Mouse (Mus musculus): ENCODE measurements at regions not wholly inside any gene's neighbourhood (a gene's known extent, or its start where the extent isn't known, plus 50 kb on each side); places are given as distances from the start of the nearest gene placed in this dataset.
A peak's percentile ranks its signal among the peaks of the same experiment; 100 is the strongest.

DNA sequence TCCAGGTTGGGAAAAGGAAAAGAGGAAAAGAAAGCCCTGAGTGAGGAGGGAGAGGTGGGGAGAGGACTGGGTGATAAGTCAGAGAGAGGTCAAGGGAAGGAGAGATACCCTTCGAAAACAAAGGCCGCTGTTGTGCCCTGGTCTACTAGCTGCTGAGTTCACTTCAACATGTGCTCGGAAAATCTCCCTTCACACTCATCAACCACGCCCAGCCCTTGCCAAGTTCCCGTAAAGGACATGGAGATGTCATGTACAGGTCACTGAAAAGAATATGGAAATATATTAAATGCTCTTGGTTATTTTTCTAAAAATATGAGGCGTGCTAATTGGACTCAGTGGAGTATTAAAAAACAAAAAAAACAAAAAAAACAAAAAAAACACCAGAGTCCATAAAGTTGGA is 359.5 kb upstream of the Actbl2 start:
- no peak for DNase-seq (ENCODE audit: low spot score in 2 of 2)

DNA sequence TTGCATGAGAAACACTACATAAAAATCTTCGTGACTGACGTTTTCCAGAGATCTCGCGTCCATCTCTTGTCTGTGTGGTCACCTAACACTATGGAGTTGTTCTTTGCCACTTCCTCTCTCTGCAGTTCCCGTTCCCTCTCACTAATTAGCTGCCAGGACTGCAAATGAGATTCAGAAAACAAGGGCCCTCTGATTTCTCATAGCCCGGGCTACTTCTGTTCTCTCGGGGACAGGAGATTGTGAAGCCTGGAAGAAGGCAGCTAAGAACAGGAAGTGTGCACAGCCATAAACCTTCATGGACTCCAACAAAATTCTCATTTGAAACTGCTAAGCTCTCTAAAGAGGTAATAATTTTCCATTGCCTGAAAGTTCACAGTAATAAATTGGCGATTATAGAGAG is 358.9 kb upstream of the Actbl2 start:
- DNase-seq (ENCODE audit: low spot score in 2 of 2): peak in 1 of 2 experiments; percentile 6

DNA sequence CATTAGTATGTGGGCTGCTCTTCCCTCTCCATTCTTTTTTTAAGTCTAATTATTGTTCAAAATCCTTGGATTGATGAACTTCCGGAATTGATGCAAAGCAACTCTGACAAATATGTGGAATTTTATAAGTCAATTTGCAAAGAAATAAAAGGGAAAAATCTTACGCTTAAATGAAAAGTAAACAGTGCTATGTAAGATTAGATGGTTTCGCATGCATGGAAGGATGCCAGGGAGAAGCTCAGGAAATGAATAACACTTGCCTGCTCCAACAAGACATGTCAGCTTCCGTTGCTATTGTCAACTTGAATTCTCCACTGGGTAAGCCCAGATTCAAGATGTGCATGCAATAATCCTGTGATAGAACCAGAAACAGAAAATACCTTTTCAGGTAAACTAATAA is 357.2 kb upstream of the Actbl2 start:
- DNase-seq (ENCODE audit: low spot score in 2 of 2): no peak

DNA sequence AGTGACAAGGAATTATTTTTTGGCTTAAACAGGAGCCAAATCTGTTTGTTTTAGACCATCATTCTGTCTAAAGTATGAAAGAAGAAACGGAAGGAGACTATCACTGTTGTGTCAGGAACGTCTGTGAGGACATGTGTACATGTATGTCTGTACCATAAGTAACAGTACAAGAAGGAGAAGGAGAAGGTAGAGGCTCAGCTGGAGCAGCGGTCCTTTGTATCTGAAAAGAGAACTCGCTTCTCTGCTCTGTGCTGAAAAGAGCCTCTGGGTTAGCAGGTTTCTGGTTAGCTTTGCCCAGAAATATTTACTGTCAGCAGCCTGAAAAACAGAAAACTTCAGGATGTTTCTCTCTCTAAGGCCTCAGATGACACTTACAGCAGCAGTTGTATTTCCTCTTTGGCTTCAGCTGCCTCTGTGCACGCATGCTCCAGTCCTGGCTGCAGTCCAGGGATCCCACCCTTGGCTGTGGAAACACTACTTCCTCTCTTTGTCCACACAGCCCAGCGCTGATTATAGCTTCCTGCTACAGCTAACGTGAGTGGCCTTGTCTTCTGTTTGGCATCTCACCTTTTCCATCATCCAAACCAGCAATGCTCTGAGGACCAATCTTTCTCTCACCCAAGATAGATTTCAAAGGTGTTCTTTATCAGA is 351.7 kb upstream of the Actbl2 start:
- DNase-seq (ENCODE audit: low spot score in 2 of 2): peak; percentile 49 to 61

DNA sequence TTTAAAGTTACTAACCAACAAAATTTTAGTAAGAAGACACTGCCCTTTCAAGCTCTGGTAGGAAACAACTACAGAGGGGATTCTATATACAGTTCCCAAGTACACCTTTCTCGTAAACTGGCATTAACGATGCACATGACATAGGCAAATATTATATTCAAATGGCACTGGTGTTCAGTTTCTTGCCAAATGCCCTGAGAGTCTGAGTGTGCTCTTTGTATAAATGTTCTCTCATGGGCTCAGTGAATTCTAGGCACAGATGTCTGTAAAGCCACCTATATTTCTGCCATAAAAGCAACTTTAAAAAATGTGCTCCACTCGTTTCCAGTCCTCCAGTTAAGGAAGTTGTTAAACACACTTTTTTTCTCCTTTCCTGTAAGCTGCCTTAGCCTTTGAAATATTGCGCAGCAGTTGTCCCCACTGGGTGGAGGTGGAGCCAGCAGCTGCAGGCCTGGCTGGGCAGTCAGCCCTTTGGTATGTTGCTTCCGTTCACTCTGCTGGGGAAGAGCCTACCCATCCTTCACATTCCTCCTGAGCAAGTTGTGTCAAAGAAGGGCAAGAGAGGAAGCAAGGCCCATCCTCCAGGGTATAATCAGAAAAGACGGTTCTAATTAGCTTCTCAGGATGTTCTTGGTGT is 347.4 kb upstream of the Actbl2 start:
- no peak for DNase-seq (ENCODE audit: low spot score in 2 of 2)

DNA sequence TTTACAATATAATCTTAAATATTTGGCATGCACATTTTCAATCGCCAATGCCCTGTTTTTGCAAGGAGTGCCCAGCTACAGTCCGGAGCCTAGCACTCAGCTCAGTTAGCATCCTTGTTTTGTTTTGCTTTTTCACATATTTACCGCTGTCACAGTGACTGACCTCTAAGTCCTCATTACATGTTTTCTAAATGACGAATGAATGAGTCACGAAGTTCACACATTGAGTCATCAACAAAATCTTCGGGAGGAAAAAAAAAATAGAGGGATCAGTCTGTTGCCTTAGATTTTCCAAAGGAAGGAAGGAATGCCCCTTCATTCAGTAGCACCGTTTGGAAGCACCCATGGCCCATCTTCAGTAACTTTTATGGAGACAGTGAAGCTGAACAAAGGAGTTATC is 342.9 kb upstream of the Actbl2 start:
- DNase-seq (ENCODE audit: low spot score in 2 of 2): no peak

DNA sequence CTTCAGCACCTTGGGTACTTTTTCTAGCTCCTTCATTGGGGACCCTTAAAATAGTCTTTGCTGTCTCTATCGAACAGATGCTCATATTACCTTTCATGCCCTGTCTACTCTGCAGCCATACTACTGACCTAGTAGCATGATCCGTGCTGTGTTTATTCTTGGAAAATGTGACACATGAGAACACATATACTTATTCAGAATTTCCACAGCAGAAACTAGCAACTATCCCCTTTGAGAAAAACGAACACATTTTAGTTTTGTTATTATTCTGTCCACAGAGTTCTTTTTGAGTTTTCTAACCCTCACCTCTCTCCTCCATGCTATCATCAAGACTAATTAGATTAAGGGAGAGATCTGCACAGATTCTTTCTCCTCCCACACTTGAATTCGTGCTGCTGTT is 341.6 kb upstream of the Actbl2 start:
- DNase-seq (ENCODE audit: low spot score in 2 of 2): no peak

DNA sequence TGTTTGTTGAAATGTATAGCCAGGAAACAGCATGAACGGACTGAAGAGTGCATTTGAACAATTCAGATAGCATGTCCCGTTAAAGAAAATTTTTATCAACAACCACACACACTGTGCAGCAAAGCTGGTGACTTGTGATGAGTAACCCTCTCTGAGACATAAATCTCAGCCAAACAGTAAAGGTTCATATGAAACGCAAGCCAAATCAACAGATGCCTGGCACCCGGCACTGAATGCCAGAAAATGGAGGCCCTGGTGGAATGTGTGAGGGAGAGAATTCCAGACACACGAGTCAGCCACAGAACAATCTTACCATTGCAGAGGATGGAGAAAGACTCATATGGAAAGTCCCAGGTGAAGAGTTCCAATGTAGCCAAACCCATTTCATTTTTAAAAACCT is 341.1 kb upstream of the Actbl2 start:
- DNase-seq (ENCODE audit: low spot score in 2 of 2): no peak

DNA sequence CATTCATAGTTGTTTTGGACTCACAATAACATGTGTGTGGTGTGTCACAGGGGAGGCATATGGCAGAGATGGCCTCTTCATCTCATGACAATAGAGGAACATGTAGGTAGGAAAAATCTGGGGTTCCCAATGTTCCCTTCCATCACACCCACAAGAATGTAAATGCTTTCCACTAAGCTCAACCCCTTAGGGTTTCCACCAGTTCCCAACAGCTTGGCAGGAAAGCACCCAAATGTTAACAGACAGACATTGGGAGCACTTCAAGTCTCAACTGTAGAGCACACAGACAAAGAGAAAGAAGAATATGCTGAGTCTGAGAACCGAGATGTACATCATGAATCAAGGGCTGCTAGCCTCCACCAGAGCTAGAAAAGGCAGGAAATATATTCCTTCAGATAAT is 339.7 kb upstream of the Actbl2 start:
- no peak for DNase-seq (ENCODE audit: low spot score in 2 of 2)

DNA sequence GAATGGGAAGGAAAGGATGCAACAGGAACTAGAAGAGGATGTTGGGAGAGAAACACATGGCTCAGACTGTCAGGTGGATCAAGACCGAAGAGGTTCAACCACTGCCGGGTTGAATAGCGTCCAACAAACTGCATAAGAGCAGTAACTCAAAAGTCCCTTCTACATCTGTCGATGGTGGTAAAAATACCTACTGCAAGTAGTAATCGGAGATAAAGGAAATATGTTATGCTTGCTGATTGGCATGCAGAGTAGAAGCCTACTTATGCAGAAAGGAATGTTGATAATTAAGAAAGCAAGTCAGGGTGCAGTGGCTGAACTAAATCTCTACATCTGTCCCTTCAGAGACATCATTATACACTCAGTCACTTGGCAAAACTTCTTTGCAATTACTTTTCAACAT is 330.9 kb upstream of the Actbl2 start:
- no peak for DNase-seq (ENCODE audit: low spot score in 2 of 2)

DNA sequence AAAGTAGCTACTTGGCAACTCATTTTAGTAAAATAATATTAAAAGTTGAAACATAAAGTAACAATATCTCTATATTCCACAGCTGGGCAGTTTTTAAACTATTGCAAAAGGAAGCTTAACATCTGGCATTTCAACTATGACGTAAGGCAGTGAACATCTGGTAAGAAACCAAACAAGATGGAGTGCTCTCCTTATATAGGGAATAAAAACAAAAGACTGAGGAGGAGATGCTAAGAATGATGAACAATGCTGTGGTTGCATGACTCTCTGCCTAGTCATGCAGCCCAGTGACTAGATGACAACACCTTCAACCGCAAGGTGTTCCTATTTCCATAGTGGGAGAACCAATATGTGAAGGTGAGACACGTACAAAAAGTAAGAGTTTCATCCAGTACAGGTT is 329.9 kb upstream of the Actbl2 start:
- no peak for DNase-seq (ENCODE audit: low spot score in 2 of 2)

DNA sequence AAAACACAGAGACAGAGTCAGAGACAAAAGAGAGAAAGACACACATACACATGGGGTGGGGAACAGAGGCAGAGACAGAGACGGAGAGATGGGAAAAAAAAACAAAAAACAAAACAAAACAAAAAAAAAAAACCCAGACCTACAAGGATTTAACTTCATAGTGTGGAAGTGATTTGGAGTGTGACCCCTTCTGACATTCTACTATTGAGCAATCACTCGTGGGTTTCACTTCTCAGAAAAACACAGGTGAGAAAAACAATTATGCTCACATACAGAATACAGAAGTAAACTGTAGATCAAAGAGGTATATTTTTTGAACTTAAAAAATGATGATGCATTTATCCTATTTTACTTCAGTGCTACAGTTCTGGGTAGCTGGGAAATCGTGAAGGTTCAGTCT is 326.7 kb upstream of the Actbl2 start:
- DNase-seq (ENCODE audit: low spot score in 2 of 2): no peak

DNA sequence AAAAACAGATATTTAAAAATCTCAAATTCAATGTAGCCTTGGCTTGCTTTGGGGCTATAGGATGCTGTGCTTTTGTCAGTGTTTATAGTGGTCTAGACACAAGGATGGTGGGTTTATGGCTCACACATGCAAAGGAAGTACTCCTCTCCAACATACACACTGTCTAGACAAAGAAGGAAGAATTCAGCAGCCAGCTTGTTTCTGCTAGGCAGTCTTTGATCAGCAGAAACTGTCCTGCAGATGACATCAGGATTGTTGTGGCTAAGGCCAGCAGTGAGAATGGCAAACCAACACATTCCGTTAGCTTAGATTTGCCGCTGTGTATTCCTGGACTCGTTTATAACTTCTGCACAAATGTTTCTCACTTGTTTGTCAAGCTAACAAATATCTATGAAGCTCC is 325.9 kb upstream of the Actbl2 start:
- no peak for DNase-seq (ENCODE audit: low spot score in 2 of 2)

DNA sequence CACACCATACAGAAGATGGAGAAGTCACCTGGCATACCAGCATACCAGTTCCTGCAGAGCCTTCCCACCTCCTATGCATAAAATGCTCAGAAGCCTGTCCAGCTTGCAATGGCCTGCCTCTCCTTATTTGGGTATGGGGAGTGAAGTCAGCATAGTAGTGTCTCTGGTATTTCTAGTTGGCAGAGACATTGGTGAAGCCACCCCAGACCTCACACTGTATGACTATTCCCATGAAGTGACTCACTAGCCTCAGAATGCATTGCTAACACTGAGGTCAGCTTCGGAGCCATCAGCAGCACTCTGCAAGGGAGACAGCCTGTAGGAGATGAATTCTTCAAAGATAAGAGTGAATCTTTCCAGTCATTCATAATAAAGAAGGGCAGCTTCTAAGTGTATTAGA is 325.2 kb upstream of the Actbl2 start:
- DNase-seq (ENCODE audit: low spot score in 2 of 2): no peak

DNA sequence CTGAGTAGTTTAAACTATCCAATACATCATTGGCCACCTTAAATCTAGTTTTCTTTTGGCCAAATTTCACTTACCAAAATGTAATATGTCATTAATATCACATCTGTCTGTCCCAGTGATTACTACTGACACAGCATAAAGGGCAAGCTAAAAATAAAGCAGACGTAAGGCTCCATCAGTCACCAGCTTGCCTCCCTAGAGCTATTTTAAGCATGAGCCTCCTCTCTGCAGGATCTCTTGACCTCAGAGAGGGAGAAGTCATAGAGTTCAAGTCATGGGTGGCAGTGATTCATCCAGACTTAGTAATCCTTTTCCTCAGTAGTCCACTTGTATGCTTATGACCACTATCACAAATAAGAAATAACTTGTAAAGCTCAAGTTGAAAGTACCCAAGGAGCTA is 313.2 kb upstream of the Actbl2 start:
- no peak for DNase-seq (ENCODE audit: low spot score in 2 of 2)

DNA sequence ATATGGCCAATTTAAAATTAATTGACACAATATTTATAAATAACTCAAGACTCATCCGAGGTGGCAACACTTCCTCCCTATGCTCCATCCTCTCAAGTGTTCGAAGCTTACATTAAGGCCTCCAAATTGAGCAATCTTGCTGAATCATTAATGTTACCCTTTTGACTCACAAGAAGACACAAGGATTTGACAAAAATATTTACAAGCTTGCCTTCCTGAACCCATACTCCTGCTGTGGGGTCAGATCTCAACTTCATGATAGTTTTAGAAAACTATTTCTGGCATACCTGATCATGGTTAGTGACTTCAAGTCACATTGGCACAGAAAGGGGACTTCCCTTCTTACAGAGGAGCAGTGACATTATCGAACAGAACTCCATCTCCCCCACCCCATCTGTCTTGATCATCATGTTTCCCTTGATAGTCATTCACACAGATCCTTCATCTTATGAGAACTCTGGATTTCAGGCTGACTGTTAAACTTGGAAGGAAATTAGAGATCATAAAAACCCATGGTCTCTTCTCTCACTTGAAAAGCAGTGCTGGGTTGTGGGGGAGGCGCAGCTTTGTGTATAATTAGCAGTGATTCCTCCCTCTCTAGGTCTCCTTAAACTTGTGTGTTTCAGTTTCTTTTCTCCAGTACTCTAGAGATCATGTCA is 311.7 kb upstream of the Actbl2 start:
- DNase-seq (ENCODE audit: low spot score in 2 of 2): no peak

DNA sequence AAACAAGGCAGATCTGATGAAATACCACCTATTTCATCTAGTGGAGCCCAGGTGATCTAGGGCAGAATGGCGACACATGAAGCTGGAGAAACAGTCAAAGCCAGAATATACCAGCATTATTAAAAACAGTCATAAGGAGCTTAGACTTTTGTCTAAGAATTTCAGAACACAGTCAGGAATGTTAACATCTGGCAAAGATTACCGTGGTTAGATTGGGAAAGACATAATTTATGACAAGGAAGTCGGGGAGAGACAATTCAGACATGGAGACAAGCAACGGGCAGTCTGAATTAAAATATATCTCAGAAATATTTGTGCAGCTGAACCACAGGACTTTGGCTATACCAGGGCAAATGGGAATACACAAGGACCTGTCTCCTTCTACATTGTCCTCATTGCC is 310.8 kb upstream of the Actbl2 start:
- DNase-seq (ENCODE audit: low spot score in 2 of 2): no peak

DNA sequence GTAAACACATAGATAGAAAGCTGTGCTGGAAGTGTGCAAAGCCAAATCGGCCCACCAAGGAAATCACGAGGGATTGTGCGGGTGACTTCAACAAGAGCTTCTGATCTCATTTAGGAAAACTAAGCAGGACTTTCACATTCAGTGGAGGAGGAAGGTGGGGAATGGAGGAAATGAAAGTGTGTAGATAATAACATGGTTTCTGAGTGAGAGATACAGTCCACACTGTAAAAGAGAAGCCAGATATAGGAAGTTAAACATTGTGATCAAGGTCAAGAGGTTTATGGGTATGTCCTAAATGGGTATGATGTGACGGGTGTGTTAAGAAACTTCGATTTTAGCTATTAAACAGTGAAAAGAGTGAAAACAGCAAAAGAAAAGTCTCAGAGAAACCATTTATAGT is 310.1 kb upstream of the Actbl2 start:
- peak in 1 of 2 experiments; percentile 10 for DNase-seq (ENCODE audit: low spot score in 2 of 2)

DNA sequence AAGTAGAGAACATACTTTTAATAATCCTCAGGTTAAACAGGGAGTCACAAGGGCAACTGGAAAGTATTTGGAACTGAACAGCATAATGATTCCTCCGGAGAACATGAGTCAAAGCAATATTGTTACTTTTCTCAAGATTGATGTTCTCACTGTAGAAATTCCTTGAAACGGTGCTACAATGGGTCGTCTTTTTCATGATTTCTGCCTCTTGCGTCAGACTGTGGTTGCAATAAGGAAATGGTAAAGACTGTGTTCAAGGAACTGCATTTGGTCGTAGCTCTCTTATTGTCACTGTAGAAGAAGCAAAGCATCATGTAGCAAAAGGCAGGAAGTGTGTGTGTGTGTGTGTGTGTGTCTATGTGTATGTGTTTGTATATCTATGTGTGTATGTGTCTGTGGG is 294.6 kb upstream of the Actbl2 start:
- DNase-seq (ENCODE audit: low spot score in 2 of 2): no peak

DNA sequence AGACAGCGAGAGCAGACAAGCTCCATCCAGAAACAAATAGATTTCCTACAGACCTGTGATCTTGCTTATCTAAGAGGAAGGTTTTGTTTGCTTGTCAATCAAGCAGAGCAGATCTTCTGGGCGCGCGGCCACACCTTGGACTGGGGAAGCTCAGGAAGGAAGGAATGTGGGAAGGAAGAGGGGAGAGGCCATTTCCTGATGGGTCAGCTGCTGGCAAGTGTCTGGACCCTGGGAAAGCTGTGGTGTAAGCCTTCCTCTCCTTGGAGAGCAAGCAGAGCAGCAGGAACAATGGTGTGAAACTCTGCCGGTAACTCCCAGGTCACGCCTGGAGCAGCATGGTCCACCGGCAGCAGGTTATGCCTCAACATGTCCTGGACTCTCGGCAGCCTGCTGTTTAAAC is 287.7 kb upstream of the Actbl2 start:
- peak in 1 of 2 experiments; percentile 2 for DNase-seq (ENCODE audit: low spot score in 2 of 2)

DNA sequence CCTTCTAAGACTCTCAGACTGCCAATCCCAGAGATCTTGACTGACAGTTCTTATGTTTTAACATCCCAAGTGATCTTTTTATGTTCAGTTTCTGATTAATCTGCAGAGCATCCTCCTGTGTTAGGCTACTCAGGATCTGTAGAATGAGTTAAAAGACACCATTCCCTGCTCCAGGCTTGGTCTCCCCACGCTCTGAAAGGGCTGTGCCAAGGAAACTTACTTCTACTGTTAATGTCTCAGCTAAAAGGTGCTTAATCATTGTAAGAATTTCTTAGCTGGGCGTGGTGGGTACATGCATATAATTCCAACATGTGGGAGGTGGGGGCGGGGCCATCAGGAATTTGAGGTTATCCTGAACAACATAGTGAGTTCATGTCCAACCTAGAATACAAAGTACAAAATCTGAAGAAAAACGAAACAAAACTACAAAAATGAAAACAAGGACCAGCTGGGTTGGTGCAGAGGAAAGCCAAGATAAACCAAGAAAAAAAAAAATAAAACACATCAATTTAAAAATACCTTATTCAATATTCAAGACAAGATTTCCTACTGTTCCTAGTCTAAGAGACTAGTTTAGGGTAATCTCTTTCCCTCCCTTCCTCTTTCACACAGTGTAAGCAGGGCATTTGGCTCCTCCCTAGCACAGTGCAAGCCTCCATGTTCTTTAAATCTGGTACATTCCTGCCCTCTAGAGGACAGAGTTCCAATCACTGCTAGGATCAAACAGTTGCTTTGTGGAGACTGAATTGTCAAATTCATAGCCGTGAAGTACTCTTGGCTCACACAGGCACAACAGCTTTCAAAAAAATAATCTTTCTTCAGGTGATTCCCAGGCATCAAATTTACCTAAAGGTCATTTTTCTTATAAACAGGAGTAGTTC is 286.9 kb upstream of the Actbl2 start:
- peak; percentile 39 to 59 for DNase-seq (ENCODE audit: low spot score in 2 of 2)

DNA sequence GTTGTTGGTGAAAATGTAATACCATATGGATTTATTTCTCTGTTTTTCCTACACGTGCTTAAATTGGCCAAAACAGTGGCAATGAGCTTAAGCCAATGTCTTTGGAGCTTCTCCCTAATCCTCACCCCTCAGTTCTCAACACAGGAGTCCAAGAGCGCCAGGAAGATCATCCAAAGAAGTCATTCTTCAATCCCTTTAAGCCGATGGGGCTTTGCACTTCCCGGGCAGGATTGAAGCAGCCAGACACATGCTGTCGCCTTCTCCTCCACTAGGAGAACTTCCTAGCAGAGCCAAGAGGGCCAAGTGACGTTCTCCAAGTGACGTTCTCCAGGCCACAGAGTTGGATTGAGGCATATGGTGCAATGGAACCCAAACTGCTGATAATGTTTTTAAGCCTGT is 286.3 kb upstream of the Actbl2 start:
- no peak for DNase-seq (ENCODE audit: low spot score in 2 of 2)
